Mouse (Mus musculus) ES-E14 (cell line): ENCODE measurements at regions not wholly inside any gene's neighbourhood (a gene's known extent, or its start where the extent isn't known, plus 50 kb on each side); places are given as distances from the start of the nearest gene placed in this dataset.

Source experiments
- DNase-seq: peaks from one replicate; pipeline ENCODE4 v3.0.0-alpha.2; 2013; ENCODE audit warnings: low read depth, low spot score
- H3K27ac ChIP-seq: 2 replicates; pipeline ENCODE4 v1.5.1; 2012; ENCODE audit warnings: low read depth, mild to moderate bottlenecking, low read length, moderate library complexity, mixed read lengths; ENCODE audit not compliant: poor library complexity, insufficient read depth, severe bottlenecking
- H3K36me3 ChIP-seq: 2 replicates; pipeline ENCODE4 v1.6.1; 2012; ENCODE audit warnings: mild to moderate bottlenecking, low read length, moderate library complexity, mixed read lengths; ENCODE audit not compliant: control insufficient read depth, poor library complexity, insufficient read depth, severe bottlenecking
- H3K4me1 ChIP-seq, 2 experiments: fragments of 150-350 bp in 1 of 2; sonication (generic) in 1 of 2; 2 replicates each; pipeline ENCODE4 v1.6.1; 2012; ENCODE audit warnings: low read length in 2 of 2, mild to moderate bottlenecking in 1 of 2, mixed read lengths in 1 of 2; ENCODE audit not compliant: control insufficient read depth in 2 of 2, insufficient read depth in 2 of 2, poor library complexity in 1 of 2
- H3K4me3 ChIP-seq, 2 experiments: fragments of 150-350 bp in 1 of 2; sonication (generic) in 1 of 2; 2 replicates each; pipeline ENCODE4 v1.5.1; 2012; ENCODE audit warnings: low read length in 2 of 2, low read depth in 1 of 2, mild to moderate bottlenecking in 1 of 2, mixed read lengths in 1 of 2; ENCODE audit not compliant: insufficient read depth in 1 of 2, poor library complexity in 1 of 2, severe bottlenecking in 1 of 2
- H3K9ac ChIP-seq: 2 replicates; pipeline ENCODE4 v1.6.1; 2012; ENCODE audit warnings: low read depth, mild to moderate bottlenecking, low read length, mixed read lengths; ENCODE audit not compliant: poor library complexity, insufficient read depth, severe bottlenecking
- H3K9me3 ChIP-seq: fragments of 150-350 bp; sonication (generic); 2 replicates; pipeline ENCODE4 v1.6.1; 2012; ENCODE audit warnings: low read depth, mild to moderate bottlenecking, low read length; ENCODE audit not compliant: control insufficient read depth, insufficient read depth
- CHD2 ChIP-seq: IDR thresholded peaks from 2 replicates; pipeline ENCODE4 v1.6.1; 2014; ENCODE audit warnings: mild to moderate bottlenecking, low read depth, low read length, inconsistent platforms
- HCFC1 ChIP-seq: IDR thresholded peaks from 2 replicates; pipeline ENCODE4 v1.6.1; 2012; ENCODE audit warnings: low read length, inconsistent platforms, borderline replicate concordance; ENCODE audit not compliant: insufficient read depth
- MAFK ChIP-seq: IDR thresholded peaks from 2 replicates; pipeline ENCODE4 v1.6.1; 2014; ENCODE audit warnings: mild to moderate bottlenecking, low read depth, low read length, inconsistent platforms; ENCODE audit not compliant: insufficient read depth
- ZC3H11A ChIP-seq: IDR thresholded peaks from 2 replicates; pipeline ENCODE4 v1.6.1; 2012; ENCODE audit warnings: low read depth, mild to moderate bottlenecking, inconsistent platforms, low read length, borderline replicate concordance
- ZNF384 ChIP-seq: IDR thresholded peaks from 2 replicates; pipeline ENCODE4 v1.6.1; 2012; ENCODE audit warnings: low read depth, low read length, inconsistent platforms
- in situ Hi-C, 2 experiments: fragments of 600-800 bp; cut with MboI; formaldehyde crosslinking; loops; one replicate each; pipeline ENCODE4 v1.15.1; 2025; ENCODE audit warnings: low sequenced_read_pairs in 2 of 2, inconsistent platforms in 1 of 2; ENCODE audit not compliant: unreplicated experiment in 2 of 2

DNA sequence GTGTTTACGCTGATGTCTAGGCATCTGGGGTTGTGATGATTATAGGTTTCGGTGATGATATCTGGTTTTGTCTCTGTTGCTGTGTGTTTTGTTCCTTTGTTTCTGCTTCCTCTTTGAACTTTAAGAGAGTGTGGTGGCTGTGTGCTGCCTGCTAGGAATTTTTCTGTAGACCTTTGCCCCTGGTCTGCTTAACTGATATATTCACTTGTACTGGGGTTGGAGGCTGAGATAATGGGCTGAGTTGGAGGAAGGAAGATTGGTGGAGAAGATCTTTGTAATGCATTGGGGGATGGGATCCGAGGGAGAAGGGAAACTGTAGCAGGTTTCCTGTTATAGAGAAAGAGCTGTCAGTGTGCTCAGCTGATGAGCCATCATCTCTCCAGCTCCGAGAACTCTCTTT is 55.8 kb downstream of the Mid1ip1 start:
- Histone ChIP-seq H3K36me3 (no peaks in the 10 kb centered on the region), H3K27ac (no peak overlapping the region), H3K4me1 (no peaks in the 10 kb centered on the region), H3K4me3 (no peak overlapping the region), H3K9ac (no peak overlapping the region), H3K9me3 (no peaks in the 10 kb centered on the region)
- DNase-seq, result no peak
- in situ Hi-C loops, result no loop called here
- TF ChIP-seq MAFK (no peak), CHD2 (no peak), HCFC1 (no peak), ZC3H11A (no peak)

DNA sequence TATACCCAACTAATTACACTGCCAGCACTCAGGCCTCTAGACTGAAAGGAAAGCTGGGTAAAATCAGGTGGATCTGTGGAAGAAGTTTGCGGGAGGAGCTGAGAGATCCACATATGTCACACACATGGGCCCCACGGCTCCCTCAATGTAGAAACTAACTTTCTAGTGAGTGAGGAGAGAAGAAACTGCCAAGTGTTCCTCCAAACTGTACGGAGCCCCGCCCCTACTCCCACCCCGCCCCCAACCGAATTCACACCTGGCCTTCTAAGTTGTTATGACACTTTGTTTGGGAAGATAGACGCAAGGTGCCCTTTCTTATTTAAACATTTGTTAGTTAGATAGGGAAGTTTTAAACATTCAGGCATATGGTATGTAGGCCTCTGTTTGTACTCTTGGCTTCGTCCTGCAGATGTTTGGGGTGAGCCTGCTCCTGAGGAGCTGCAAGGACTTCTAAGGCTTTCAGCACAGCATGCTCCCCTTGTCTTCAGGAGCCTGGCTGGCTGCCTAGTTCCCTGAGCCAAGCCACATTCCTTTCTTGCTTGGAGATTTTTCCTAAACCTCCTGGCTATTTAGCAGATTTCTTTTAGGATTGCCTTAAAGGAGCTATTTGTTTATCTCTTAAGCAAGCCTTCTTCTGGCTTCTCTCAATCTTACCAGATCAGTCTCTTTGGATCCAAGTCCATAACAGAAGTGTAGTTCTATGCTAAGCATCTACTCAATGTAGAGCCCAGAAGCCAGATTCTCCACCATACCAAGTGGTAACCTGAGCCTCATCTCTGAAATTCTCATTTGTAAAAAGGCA is 61.1 kb downstream of the Mid1ip1 start:
- H3K4me1 ChIP-seq, result no peaks in the 10 kb centered on the region
- no peak overlapping the region for H3K27ac ChIP-seq
- DNase-seq, result no peak
- no peak overlapping the region for H3K4me3 ChIP-seq
- no peak overlapping the region for H3K9ac ChIP-seq
- no peaks in the 10 kb centered on the region for H3K36me3 ChIP-seq
- in situ Hi-C loops, result no loop called here
- H3K9me3 ChIP-seq, result no peaks in the 10 kb centered on the region
- TF ChIP-seq ZC3H11A, result no peak
- TF ChIP-seq HCFC1, result no peak
- TF ChIP-seq ZNF384, result no peak
- TF ChIP-seq CHD2, result no peak
- TF ChIP-seq MAFK, result no peak

DNA sequence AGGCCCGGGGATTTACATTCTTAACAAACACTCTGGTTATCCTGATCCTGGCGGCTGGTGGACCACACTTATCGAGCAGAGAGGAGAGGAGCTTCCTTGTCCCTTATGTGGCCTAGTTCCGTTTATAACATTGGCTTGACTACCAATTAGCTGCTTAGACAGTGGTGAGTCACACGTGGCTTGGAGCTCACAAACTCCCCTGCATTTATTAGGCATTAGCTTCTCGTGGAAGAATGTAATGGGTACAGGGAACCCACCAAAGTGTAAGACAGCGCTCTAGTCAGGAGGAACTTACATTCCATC is 61.7 kb downstream of the Mid1ip1 start:
- no peak overlapping the region for H3K27ac ChIP-seq
- TF ChIP-seq HCFC1, result no peak
- TF ChIP-seq CHD2, result no peak
- TF ChIP-seq ZC3H11A, result no peak
- no peak for TF ChIP-seq MAFK
- no peak for TF ChIP-seq ZNF384
- H3K9ac ChIP-seq, result no peak overlapping the region
- DNase-seq, result no peak
- no peaks in the 10 kb centered on the region for H3K4me1 ChIP-seq
- no peaks in the 10 kb centered on the region for H3K36me3 ChIP-seq
- H3K4me3 ChIP-seq, result no peak overlapping the region
- in situ Hi-C loops, result no loop called here
- no peaks in the 10 kb centered on the region for H3K9me3 ChIP-seq

DNA sequence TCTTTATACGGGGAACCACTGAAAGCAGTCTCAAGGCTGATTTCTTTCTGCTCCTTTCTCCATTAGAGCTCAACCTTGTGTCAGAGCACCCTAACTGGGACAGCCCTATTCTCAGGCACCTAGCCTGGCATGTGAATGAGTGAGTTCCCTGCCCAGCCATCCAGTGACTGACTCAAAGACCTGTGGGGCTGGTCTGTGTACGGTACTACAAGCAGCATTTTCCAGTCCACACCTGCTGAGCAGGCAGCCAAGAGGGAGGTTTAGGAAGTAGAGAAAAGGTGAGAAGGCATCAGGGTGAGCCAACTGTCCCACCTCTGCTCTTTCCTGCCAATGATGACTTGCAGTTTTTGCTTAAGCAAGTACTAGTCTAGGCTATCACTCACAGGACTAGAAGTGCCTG is 63.2 kb downstream of the Mid1ip1 start:
- TF ChIP-seq ZNF384 (no peak), MAFK (no peak), ZC3H11A (no peak), HCFC1 (no peak), CHD2 (no peak)
- Histone ChIP-seq H3K27ac (no peak overlapping the region), H3K4me3 (no peak overlapping the region), H3K9me3 (no peaks in the 10 kb centered on the region), H3K36me3 (no peaks in the 10 kb centered on the region), H3K9ac (no peak overlapping the region), H3K4me1 (no peaks in the 10 kb centered on the region)
- in situ Hi-C loops, result no loop called here
- DNase-seq, result no peak

DNA sequence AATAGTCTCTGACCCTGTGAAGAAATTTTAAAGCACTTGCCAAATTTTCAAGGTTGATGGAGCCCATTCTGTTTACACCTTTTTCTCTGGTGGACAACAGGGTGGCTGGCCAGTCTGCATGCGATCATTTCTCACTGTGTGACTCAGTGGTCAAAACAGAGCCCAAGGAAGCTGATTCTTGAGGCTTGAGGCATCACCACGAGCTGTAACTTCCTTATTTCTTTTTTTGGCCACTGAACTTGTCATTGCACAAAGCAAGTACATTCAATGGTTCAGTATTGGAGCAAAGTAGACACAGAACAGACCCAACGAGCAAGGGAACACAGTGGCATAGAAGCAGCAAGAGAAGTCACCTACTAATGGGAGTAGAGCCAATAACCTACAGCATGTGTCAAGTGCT is 71.5 kb downstream of the Mid1ip1 start:
- no peak overlapping the region for H3K9ac ChIP-seq
- no peaks in the 10 kb centered on the region for H3K36me3 ChIP-seq
- TF ChIP-seq ZC3H11A, result no peak
- H3K9me3 ChIP-seq, result no peaks in the 10 kb centered on the region
- H3K27ac ChIP-seq, result no peak overlapping the region
- no peak for DNase-seq
- no peak overlapping the region for H3K4me3 ChIP-seq
- in situ Hi-C loops, result no loop called here
- H3K4me1 ChIP-seq, result no peaks in the 10 kb centered on the region
